Mouse (Mus musculus) hindbrain, embryonic 14.5 days (tissue): ENCODE measurements around the gene Hils1. TPM values are rescaled to one million over a fixed set of nuclear protein-coding genes. Genes with fewer than 3 reads are reported as not detected.
A peak's percentile ranks its signal among the peaks of the same experiment; 100 is the strongest.
"Not testable (repeated sequence)": the region's sequence is repeated elsewhere in the genome, so short reads cannot be mapped to it uniquely, and the experiment has no call there.

Experiments
- ATAC-seq: fragments of 200-750 bp; cut with Nextera tagmentation; 2 replicates; pipeline ENCODE4 v1.8.0; 2017; ENCODE audit warnings: moderate number of reproducible peaks, mild to moderate bottlenecking, moderate TSS enrichment, moderate library complexity; ENCODE audit not compliant: low FRiP score
- DNase-seq: peaks from one replicate; pipeline ENCODE4 v3.0.0-alpha.2; 2015; ENCODE audit warnings: low spot score
- H3K27ac ChIP-seq: fragments of 300-500 bp; sonication (generic); 2 replicates; pipeline ENCODE4 v1.5.1; 2014; ENCODE audit warnings: mild to moderate bottlenecking, moderate library complexity
- H3K27me3 ChIP-seq: fragments of 300-500 bp; sonication (generic); 2 replicates; pipeline ENCODE4 v1.6.1; 2014; ENCODE audit warnings: mild to moderate bottlenecking, low read length, mixed read lengths; ENCODE audit not compliant: control insufficient read depth, insufficient read depth
- H3K36me3 ChIP-seq: fragments of 300-500 bp; sonication (generic); replicated peaks from 2 replicates; pipeline ENCODE4 v1.6.1; 2014; ENCODE audit not compliant: control insufficient read depth, insufficient read depth
- H3K4me1 ChIP-seq: fragments of 300-500 bp; sonication (generic); replicated peaks from 2 replicates; pipeline ENCODE4 v1.6.1; 2014; ENCODE audit warnings: antibody characterized with exemption, low read length, mixed read lengths; ENCODE audit not compliant: control insufficient read depth, insufficient read depth
- H3K4me2 ChIP-seq: fragments of 300-500 bp; sonication (generic); replicated peaks from 2 replicates; pipeline ENCODE4 v1.6.1; 2014; ENCODE audit warnings: mild to moderate bottlenecking, moderate library complexity
- H3K4me3 ChIP-seq: fragments of 300-500 bp; sonication (generic); replicated peaks from 2 replicates; pipeline ENCODE4 v1.5.1; 2014; ENCODE audit warnings: mild to moderate bottlenecking, low read length
- H3K9ac ChIP-seq: fragments of 300-500 bp; sonication (generic); 2 replicates; pipeline ENCODE4 v1.6.1; 2014
- H3K9me3 ChIP-seq: fragments of 300-500 bp; sonication (generic); 2 replicates; pipeline ENCODE4 v1.6.1; 2016; ENCODE audit warnings: low read length; ENCODE audit not compliant: control insufficient read depth
- WGBS: fragments of 180-500 bp; shearing (Covaris S2); extraction: QIAGEN DNeasy Blood & Tissue Kit; methylation state at CpG from one replicate; pipeline ENCODE4 v1.1.7; 2014; 5-methylcytosine and 5-hydroxymethylcytosine counted together
- polyA plus RNA-seq: library from polyadenylated mRNA; unstranded; fragments of >200 nt; fragmentation: Nextera tagmentation; extraction: Ambion mirVana; gene quantifications from 2 replicates; pipeline ENCODE4 v1.2.1, GENCODE M21; 2014

Gene Hils1
- polyA plus RNA-seq, 1 experiment from 2014 or later = not detected

- Histone ChIP-seq H3K4me2 (no peak overlapping the region), H3K4me3 (no peak overlapping the region), H3K9ac (no peak overlapping the region), H3K4me1 (no peaks in the 10 kb centered on the region), H3K9me3 (no peaks in the 10 kb centered on the region), H3K27ac (no peak overlapping the region), H3K36me3 (no peaks in the 10 kb centered on the region), H3K27me3 (no peaks in the 10 kb centered on the region)
- 80% methylated on average over 7 of the region's 7 CpGs for WGBS
- no peak for ATAC-seq
- DNase-seq = no peak
Measured at GRCm38 (mm10) chr11:94968187-94968586, 794 bp downstream of the Hils1 start.

GRCm38 (mm10) chr11:94969709-94970108 lies 2.3 kb downstream of the Hils1 start:
- H3K27me3 ChIP-seq, ATAC-seq, H3K27ac ChIP-seq, H3K9me3 ChIP-seq, H3K36me3 ChIP-seq, H3K4me2 ChIP-seq, DNase-seq, H3K4me3 ChIP-seq, H3K4me1 ChIP-seq, H3K9ac ChIP-seq: not testable (repeated sequence)
- WGBS = 89% methylated on average over 4 of the region's 4 CpGs

- H3K4me2 ChIP-seq = no peak overlapping the region
- no peak overlapping the region for H3K9ac ChIP-seq
- no peak overlapping the region for H3K4me3 ChIP-seq
- peak; percentile 60; the same call in 1 of the 2 replicates for ATAC-seq
- no peaks in the 10 kb centered on the region for H3K4me1 ChIP-seq
- H3K9me3 ChIP-seq = no peaks in the 10 kb centered on the region
- no peaks in the 10 kb centered on the region for H3K36me3 ChIP-seq
- no peaks in the 10 kb centered on the region for H3K27me3 ChIP-seq
- 65% methylated on average over 15 of the region's 15 CpGs for WGBS
- peak; percentile 79 for DNase-seq
- H3K27ac ChIP-seq = no peak overlapping the region
Measured at GRCm38 (mm10) chr11:94970210-94970943, 3.0 kb downstream of the Hils1 start.

GRCm38 (mm10) chr11:94971895-94972615 lies 4.7 kb downstream of the Hils1 start:
- Histone ChIP-seq H3K36me3 (no peaks in the 10 kb centered on the region), H3K9ac (no peak overlapping the region), H3K4me2 (no peak overlapping the region), H3K27me3 (no peaks in the 10 kb centered on the region), H3K4me3 (no peak overlapping the region), H3K4me1 (no peaks in the 10 kb centered on the region), H3K9me3 (no peaks in the 10 kb centered on the region), H3K27ac (no peak overlapping the region)
- WGBS = 56% methylated on average over 16 of the region's 16 CpGs
- DNase-seq (no peak), ATAC-seq (no peak)

- no peaks in the 10 kb centered on the region for H3K36me3 ChIP-seq
- no peak overlapping the region for H3K27ac ChIP-seq
- H3K4me1 ChIP-seq = 0 out of 2 replicates have a peak, but pooled peaks cover under 1% of the 10 kb centered on the region
- DNase-seq (no peak), ATAC-seq (no peak)
- H3K27me3 ChIP-seq = no peaks in the 10 kb centered on the region
- H3K4me3 ChIP-seq = no peak overlapping the region
- no peak overlapping the region for H3K9ac ChIP-seq
- 71% methylated on average over 5 of the region's 5 CpGs for WGBS
- H3K9me3 ChIP-seq = no peaks in the 10 kb centered on the region
- no peak overlapping the region for H3K4me2 ChIP-seq
Measured at GRCm38 (mm10) chr11:94972887-94973286, 5.5 kb downstream of the Hils1 start.

- Histone ChIP-seq H3K36me3 (no peaks in the 10 kb centered on the region), H3K4me3 (no peak overlapping the region), H3K9ac (no peak overlapping the region), H3K9me3 (no peaks in the 10 kb centered on the region), H3K27me3 (no peaks in the 10 kb centered on the region), H3K4me2 (no peak overlapping the region), H3K4me1 (0 out of 2 replicates have a peak, but pooled peaks cover 5% of the 10 kb centered on the region), H3K27ac (no peak overlapping the region)
- 29% methylated on average over 4 of the region's 4 CpGs for WGBS
- DNase-seq (no peak), ATAC-seq (no peak)
Measured at GRCm38 (mm10) chr11:94973313-94973712, 5.9 kb downstream of the Hils1 start.

GRCm38 (mm10) chr11:94974951-94975350 lies 7.6 kb downstream of the Hils1 start:
- Histone ChIP-seq H3K4me2 (no peak overlapping the region), H3K36me3 (no peaks in the 10 kb centered on the region), H3K9me3 (no peaks in the 10 kb centered on the region), H3K4me1 (peaks cover 11% of the 10 kb centered on the region; the same call in 1 of the 2 replicates), H3K4me3 (no peak overlapping the region), H3K9ac (no peak overlapping the region), H3K27me3 (no peaks in the 10 kb centered on the region), H3K27ac (no peak overlapping the region)
- WGBS = 74% methylated on average over 2 of the region's 2 CpGs
- ATAC-seq (no peak), DNase-seq (no peak)

GRCm38 (mm10) chr11:94976199-94976598 lies 8.8 kb downstream of the Hils1 start, which contains the start of gene Sgca:
Gene Sgca (minus strand): TSS chr11:94976327.
- Histone ChIP-seq H3K36me3 (no peaks in the 10 kb centered on the region), H3K4me1 (peaks cover 11% of the 10 kb centered on the region; the same call in 1 of the 2 replicates), H3K9ac (no peak within 1 kb of the TSS), H3K9me3 (no peaks in the 10 kb centered on the region), H3K27ac (no peak within 1 kb of the TSS), H3K4me3 (no peak within 1 kb of the TSS), H3K27me3 (no peaks in the 10 kb centered on the region), H3K4me2 (no peak within 1 kb of the TSS)
- DNase-seq (no peak), ATAC-seq (no peak)
- WGBS = 76% methylated on average over 5 of the region's 5 CpGs

- Histone ChIP-seq H3K36me3 (no peaks in the 10 kb centered on the region), H3K9me3 (no peaks in the 10 kb centered on the region), H3K27ac (peak overlapping the region; percentile 96), H3K4me1 (peaks cover 11% of the 10 kb centered on the region; the same call in 1 of the 2 replicates), H3K27me3 (no peaks in the 10 kb centered on the region), H3K4me2 (peak overlapping the region; percentile 48), H3K9ac (peak overlapping the region; percentile 62), H3K4me3 (no peak overlapping the region)
- WGBS = 36% methylated on average over 9 of the region's 9 CpGs
- DNase-seq = no peak
- ATAC-seq = peak; percentile 54
Measured at GRCm38 (mm10) chr11:94978178-94978915, 11.0 kb downstream of the Hils1 start.
